25 mouse cellular contexts compared by ENCODE assay signal in the genomic region with DNA sequence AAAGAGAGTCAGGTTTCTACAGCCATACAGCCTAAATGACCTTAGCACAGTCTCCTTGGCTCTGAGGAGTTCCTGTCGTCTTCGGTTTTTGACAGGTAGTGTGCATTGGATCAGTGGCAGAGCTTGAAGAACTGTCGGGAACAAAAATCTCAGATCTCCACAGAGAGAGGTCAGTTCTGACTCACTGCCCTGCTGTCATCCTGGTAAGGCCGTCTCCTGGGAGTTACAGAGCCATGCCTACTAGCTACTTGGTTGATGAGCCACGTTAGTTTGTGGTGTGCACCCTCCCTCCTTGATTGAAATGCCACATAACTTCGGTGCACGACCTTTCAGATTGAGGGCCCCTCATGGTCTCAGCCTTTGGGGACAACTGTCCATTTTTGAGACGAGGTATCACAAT. TPM values are rescaled to one million over a fixed set of nuclear protein-coding genes. Genes with fewer than 3 reads are reported as not detected.
DNase-seq lines count a peak whose midpoint lies in the region; ATAC-seq lines count a peak whose summit lies in the region.
"Had no signal": no experiment of that assay in that cellular context is flagged by ENCODE, and none has a peak within 500 bp of the region (broad histone marks: within the 10 kb centered on the region; RNA-seq: fewer than 3 reads in every experiment).

No protein-coding gene starts in this region.

- ATAC-seq in hindbrain, embryonic 16.5 days = no peak
- ATAC-seq: forebrain, embryonic 13.5 days; forebrain, embryonic 16.5 days; intestine, postnatal 0 days had no signal

- no peak overlapping the region for H3K4me3 ChIP-seq in hindbrain, embryonic 16.5 days (ENCODE audit: low read length)
- H3K4me3 ChIP-seq: forebrain, embryonic 10.5 days; forebrain, embryonic 13.5 days; heart, embryonic 10.5 days; heart, embryonic 13.5 days had no signal

- no peak overlapping the region for H3K4me2 ChIP-seq in hindbrain, embryonic 16.5 days (ENCODE audit: low read length)
- H3K4me2 ChIP-seq: forebrain, embryonic 13.5 days; heart, embryonic 13.5 days; hindbrain, embryonic 14.5 days had no signal

- H3K27me3 ChIP-seq in hindbrain, embryonic 16.5 days (replicated peaks; ENCODE audit: control insufficient read depth, insufficient read depth, low read length) = no peaks in the 10 kb centered on the region
- H3K27me3 ChIP-seq: forebrain, embryonic 13.5 days; heart, embryonic 13.5 days had no signal

- peaks cover 50% of the 10 kb centered on the region for H3K36me3 ChIP-seq in hindbrain, embryonic 16.5 days (ENCODE audit: control insufficient read depth, insufficient read depth, low read length)

- H3K4me1 ChIP-seq in hindbrain, embryonic 16.5 days (ENCODE audit: control insufficient read depth, insufficient read depth, low read depth, low read length) = no peaks in the 10 kb centered on the region
- H3K4me1 ChIP-seq: forebrain, embryonic 10.5 days; heart, embryonic 10.5 days; heart, embryonic 13.5 days had no signal

- 90% methylated on average over 8 of the region's 8 CpGs for WGBS in hindbrain, embryonic 16.5 days

- no peaks in the 10 kb centered on the region for H3K9me3 ChIP-seq in hindbrain, embryonic 16.5 days (ENCODE audit: control insufficient read depth, low read length)
- H3K9me3 ChIP-seq: forebrain, embryonic 10.5 days; forebrain, embryonic 13.5 days; heart, embryonic 10.5 days; heart, embryonic 13.5 days had no signal

- no peak overlapping the region for H3K27ac ChIP-seq in hindbrain, embryonic 16.5 days (ENCODE audit: low read depth, low read length)
- H3K27ac ChIP-seq: forebrain, embryonic 10.5 days; forebrain, embryonic 13.5 days; heart, embryonic 10.5 days; heart, embryonic 13.5 days; hindbrain, embryonic 14.5 days had no signal

- peak; percentile 46 for DNase-seq in 3134 (ENCODE audit: extremely low read depth, insufficient read length, low spot score)
- peak; percentile 65 for DNase-seq in 3T3-L1 (ENCODE audit: low read depth, low spot score)
- DNase-seq in adrenal gland, adult 8-10 months = peak; percentile 35
- peak; percentile 4 for DNase-seq in adrenal gland, postnatal 25 days
- DNase-seq in urinary bladder, postnatal 14 days (ENCODE audit: low spot score) = no peak
- no peak for DNase-seq in gastrocnemius, postnatal 4 days (ENCODE audit: low spot score in 2 of 2)
- DNase-seq in gastrocnemius, postnatal 10 days = no peak
- DNase-seq: B cell, adult 2 months; cerebellum, adult 2 months; cerebellum, adult 9-11 months; cerebellum, postnatal 25 days; embryo, embryonic 11 days; gastrocnemius, postnatal 14 days; heart, adult 18-20 months; heart, postnatal 14 days; heart, postnatal 4 days; kidney, adult 2 months had no signal

- H3K9ac ChIP-seq in hindbrain, embryonic 16.5 days (ENCODE audit: low read depth, low read length) = no peak overlapping the region
- H3K9ac ChIP-seq: forebrain, embryonic 13.5 days; heart, embryonic 13.5 days; hindbrain, embryonic 14.5 days had no signal

RNA-seq across cellular contexts. Expression of gene Iars, which starts 26.4 kb away (rescaled TPM):
- 10 to 100 TPM; 57.4 to 85.3 (median 75.1) TPM for total RNA-seq in adrenal gland, adult 8-10 months (2022)
- total RNA-seq in adrenal gland, postnatal 25 days (2021) = 61.1 and 71.0 TPM in 2 replicates
- 47.3 and 54.2 TPM in 2 replicates for polyA plus RNA-seq in hindbrain, embryonic 16.5 days (2015; fragmentation: Nextera tagmentation; extraction: Ambion mirVana)
- 10 to 100 TPM; 71.2 to 71.3 TPM for total RNA-seq in gastrocnemius, postnatal 4 days (2021)
- total RNA-seq in gastrocnemius, postnatal 10 days (2021) = 10 to 100 TPM; 71.7 to 77.0 TPM

RNA-seq across cellular contexts. Expression of gene Nol8, which starts 55.4 kb away (rescaled TPM):
- total RNA-seq in adrenal gland, adult 8-10 months (2022) = 10 to 100 TPM; 17.9 to 23.1 (median 21.0) TPM
- 18.8 and 25.6 TPM in 2 replicates for total RNA-seq in adrenal gland, postnatal 25 days (2021)
- 13.2 and 14.7 TPM in 2 replicates for polyA plus RNA-seq in hindbrain, embryonic 16.5 days (2015; fragmentation: Nextera tagmentation; extraction: Ambion mirVana)
- 10 to 100 TPM; 10.2 TPM for total RNA-seq in gastrocnemius, postnatal 4 days (2021)
- total RNA-seq in gastrocnemius, postnatal 10 days (2021) = 10 to 100 TPM; 10.3 to 10.6 TPM

RNA-seq across cellular contexts. Expression of gene Cenpp, which starts 55.7 kb away (rescaled TPM):
- total RNA-seq in adrenal gland, adult 8-10 months (2022) = 1 to 10 TPM in 2 of 4 experiments, under 1 TPM in 2; 0.58 to 1.1 (median 0.96) TPM
- total RNA-seq in adrenal gland, postnatal 25 days (2021) = 2.9 and 4.7 TPM in 2 replicates
- 5.7 and 7.9 TPM in 2 replicates for polyA plus RNA-seq in hindbrain, embryonic 16.5 days (2015; fragmentation: Nextera tagmentation; extraction: Ambion mirVana)
- total RNA-seq in gastrocnemius, postnatal 4 days (2021) = 1 to 10 TPM; 5.6 to 5.7 TPM
- total RNA-seq in gastrocnemius, postnatal 10 days (2021) = 1 to 10 TPM; 2.8 to 3.3 TPM

Comparison
In these comparisons a context has a peak if more than half of its experiments do, and no peak if none do; other contexts are left out.
1. DNase-seq: peak in 3134 (single experiment), 3T3-L1 (single experiment), adrenal gland, adult 8-10 months (single experiment) and adrenal gland, postnatal 25 days (single experiment); none in urinary bladder, postnatal 14 days (single experiment), gastrocnemius, postnatal 4 days (0 of 2) and gastrocnemius, postnatal 10 days (single experiment).